Mouse (Mus musculus): ENCODE results near the gene D330020A13Rik. TPM values are rescaled to one million over a fixed set of nuclear protein-coding genes. Genes with fewer than 3 reads are reported as not detected.

Gene D330020A13Rik
- total RNA-seq (2023), result not detected

DNA sequence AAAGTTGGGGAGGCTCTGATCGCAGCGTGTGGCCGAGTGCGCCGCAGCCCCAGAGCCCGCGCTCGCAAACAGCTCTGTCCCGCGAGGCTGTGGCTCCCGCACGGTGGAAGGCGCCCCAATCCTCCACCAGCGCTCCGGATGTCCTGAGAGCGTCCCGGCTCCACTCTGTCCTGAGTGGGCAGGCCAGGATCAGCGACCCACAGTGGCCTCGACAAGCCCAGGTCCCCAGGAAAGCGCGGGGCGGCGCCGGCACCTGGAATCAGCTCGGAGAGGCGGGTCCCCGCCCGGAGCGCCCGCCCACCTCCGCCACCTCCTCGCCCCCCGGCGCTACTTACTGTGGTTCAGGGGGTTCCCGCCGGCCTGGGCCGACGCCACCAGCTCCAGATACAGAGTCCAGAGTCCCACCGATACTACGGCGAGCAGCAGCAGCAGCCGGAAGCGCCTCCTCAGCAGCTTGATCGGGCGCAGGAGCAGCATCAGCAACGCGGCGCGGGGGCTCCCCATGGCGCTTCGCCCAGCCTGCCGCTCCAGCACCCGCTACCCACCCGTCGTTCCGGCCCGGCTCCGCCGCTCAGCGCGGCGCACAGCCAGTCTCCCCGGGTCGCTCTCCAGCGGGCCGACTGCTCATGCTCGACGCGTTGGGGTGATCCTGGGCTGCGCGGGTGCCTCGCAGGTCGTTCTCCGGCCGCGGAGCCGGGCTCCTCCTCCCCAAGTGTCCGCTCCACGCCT is at the start of gene D330020A13Rik, which contains the start of gene B4galnt3:
Gene D330020A13Rik, plus strand, starts transcription at position 309 of the 729 bp plus-strand sequence.
Gene B4galnt3, minus strand, starts transcription at position 504 of the 729 bp plus-strand sequence.

Other genes starting within 250 kb of the D330020A13Rik start
- gene Ninj2, start 201.0 kb upstream of the D330020A13Rik start, total RNA-seq (2023), result 1 to 10 TPM in 1 of 2 experiments, under 1 TPM in 1; 0.70 to 2.0 TPM
- not detected for gene B4galnt3, start 195 bp downstream of the D330020A13Rik start, total RNA-seq (2023)
- 100 to 1,000 TPM; 138 to 167 TPM for gene Kdm5a, start 69.8 kb downstream of the D330020A13Rik start, total RNA-seq (2023)
- gene Ccdc77, start 70.0 kb downstream of the D330020A13Rik start, total RNA-seq (2023), result 10 to 100 TPM; 10.0 to 10.3 TPM
- gene Il17ra, start 168.9 kb downstream of the D330020A13Rik start, total RNA-seq (2023), result 100 to 1,000 TPM; 205 to 210 TPM
- gene Tmem121b, start 199.4 kb downstream of the D330020A13Rik start, total RNA-seq (2023), result under 1 TPM; 0.44 to 0.56 TPM
- 100 to 1,000 TPM; 110 to 126 TPM for gene Hdhd5, start 237.0 kb downstream of the D330020A13Rik start, total RNA-seq (2023)